Mouse (Mus musculus): ENCODE results near the gene Bbs7. TPM values are rescaled to one million over a fixed set of nuclear protein-coding genes. Genes with fewer than 3 reads are reported as not detected.
"Not testable (repeated sequence)": the region's sequence is repeated elsewhere in the genome, so short reads cannot be mapped to it uniquely, and the experiment has no call there.

The Bbs7 gene
- polyA plus RNA-seq, 1 experiment from 2014 or later, result 21.6 TPM

GRCm38 (mm10) chr3:36613908-36614255, 605 bp upstream of the Bbs7 start:
- ATAC-seq (ENCODE audit: low FRiP score, low TSS enrichment), result no peak
- Histone ChIP-seq H3K9me3 (ENCODE audit: control insufficient read depth, low read length) (no peaks in the 10 kb centered on the region), H3K4me1 (ENCODE audit: control insufficient read depth, insufficient read depth, low read length) (no peaks in the 10 kb centered on the region; the same call in 1 of the 2 replicates), H3K27me3 (ENCODE audit: control insufficient read depth, insufficient read depth, low read length) (no peaks in the 10 kb centered on the region), H3K9ac (replicated peaks; ENCODE audit: low read length) (no peak overlapping the region; the same call in 1 of the 2 replicates), H3K36me3 (ENCODE audit: control insufficient read depth, insufficient read depth, low read length) (0 out of 2 replicates have a peak, but pooled peaks cover under 1% of the 10 kb centered on the region), H3K4me2 (ENCODE audit: low read length) (peak overlapping the region; percentile 68), H3K27ac (replicated peaks; ENCODE audit: low read depth, low read length) (0 out of 2 replicates have a peak overlapping the region, but pooled peaks have one; percentile 86), H3K4me3 (replicated peaks; ENCODE audit: low read depth, low read length) (peak overlapping the region; percentile 70; the same call in 1 of the 2 replicates)
- WGBS, result 71% methylated on average over 5 of the region's 5 CpGs
- no peak for DNase-seq

DNA sequence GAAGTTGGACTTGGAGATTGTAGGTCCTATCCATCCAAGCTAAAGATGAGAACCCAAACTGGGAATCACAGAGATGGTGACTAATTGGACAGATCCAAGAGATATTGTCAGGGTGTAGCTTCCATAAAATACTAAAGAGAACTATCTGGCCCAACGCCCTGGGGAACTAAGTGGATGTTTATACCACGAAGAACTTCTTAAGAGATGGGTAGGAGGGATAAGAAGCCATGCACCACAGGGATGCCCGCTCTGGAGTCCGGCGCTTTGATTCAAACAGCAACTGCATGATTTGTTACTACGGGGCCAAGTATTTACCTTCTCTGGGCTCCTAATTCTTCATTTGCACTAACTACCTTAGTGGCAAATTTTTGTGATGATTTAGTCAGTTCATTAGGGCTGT, 590 bp downstream of the Bbs7 start:
- H3K27ac ChIP-seq (replicated peaks; ENCODE audit: low read depth, low read length), result peak overlapping the region; percentile 86
- peak overlapping the region; percentile 70 for H3K4me3 ChIP-seq (replicated peaks; ENCODE audit: low read depth, low read length)
- 2% methylated on average over 6 of the region's 6 CpGs for WGBS
- H3K27me3 ChIP-seq (ENCODE audit: control insufficient read depth, insufficient read depth, low read length), result no peaks in the 10 kb centered on the region
- H3K4me1 ChIP-seq (ENCODE audit: control insufficient read depth, insufficient read depth, low read length), result no peaks in the 10 kb centered on the region; the same call in 1 of the 2 replicates
- H3K9ac ChIP-seq (replicated peaks; ENCODE audit: low read length), result peak overlapping the region; percentile 84
- H3K36me3 ChIP-seq (ENCODE audit: control insufficient read depth, insufficient read depth, low read length), result 0 out of 2 replicates have a peak, but pooled peaks cover 2% of the 10 kb centered on the region
- DNase-seq (peak; percentile 52), ATAC-seq (ENCODE audit: low FRiP score, low TSS enrichment) (peak; percentile 14)
- H3K9me3 ChIP-seq (ENCODE audit: control insufficient read depth, low read length), result no peaks in the 10 kb centered on the region
- peak overlapping the region; percentile 68 for H3K4me2 ChIP-seq (ENCODE audit: low read length)

- no peak for DNase-seq
- H3K36me3 ChIP-seq (ENCODE audit: control insufficient read depth, insufficient read depth, low read length), result peaks cover 15% of the 10 kb centered on the region
- WGBS, result 78% methylated on average over 7 of the region's 7 CpGs
Observed at GRCm38 (mm10) chr3:36605894-36606783, 7.1 kb downstream of the Bbs7 start.

DNA sequence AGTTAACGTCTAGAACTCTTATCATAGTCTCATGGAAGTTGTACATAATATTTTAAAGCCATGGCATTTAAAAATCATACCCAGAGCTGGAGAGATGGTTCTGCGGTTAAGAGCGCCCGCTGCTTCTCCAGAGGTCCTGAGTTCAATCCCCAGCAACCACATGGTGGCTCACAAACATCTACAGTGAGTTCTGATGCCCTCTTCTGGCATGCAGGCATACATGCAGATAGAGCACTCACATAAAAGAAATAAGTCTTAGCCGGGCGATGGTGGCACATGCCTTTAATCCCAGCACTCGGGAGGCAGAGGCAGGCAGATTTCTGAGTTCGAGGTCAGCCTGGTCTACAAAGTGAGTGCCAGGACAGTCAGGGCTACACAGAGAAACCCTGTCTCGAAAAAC, 13.5 kb downstream of the Bbs7 start:
- 93% methylated on average over 9 of the region's 9 CpGs for WGBS

More at GRCm38 (mm10) chr3:36605894-36606783, 7.1 kb downstream of the Bbs7 start:
- H3K27me3 ChIP-seq (ENCODE audit: control insufficient read depth, insufficient read depth, low read length), result no peaks in the 10 kb centered on the region
- H3K4me2 ChIP-seq (ENCODE audit: low read length), result no peak overlapping the region
- no peak overlapping the region for H3K4me3 ChIP-seq (replicated peaks; ENCODE audit: low read depth, low read length)
- no peaks in the 10 kb centered on the region for H3K4me1 ChIP-seq (ENCODE audit: control insufficient read depth, insufficient read depth, low read length)
- H3K27ac ChIP-seq (replicated peaks; ENCODE audit: low read depth, low read length), result no peak overlapping the region
- H3K9me3 ChIP-seq (ENCODE audit: control insufficient read depth, low read length), result no peaks in the 10 kb centered on the region
- no peak for ATAC-seq (ENCODE audit: low FRiP score, low TSS enrichment)
- no peak overlapping the region for H3K9ac ChIP-seq (replicated peaks; ENCODE audit: low read length)

DNA sequence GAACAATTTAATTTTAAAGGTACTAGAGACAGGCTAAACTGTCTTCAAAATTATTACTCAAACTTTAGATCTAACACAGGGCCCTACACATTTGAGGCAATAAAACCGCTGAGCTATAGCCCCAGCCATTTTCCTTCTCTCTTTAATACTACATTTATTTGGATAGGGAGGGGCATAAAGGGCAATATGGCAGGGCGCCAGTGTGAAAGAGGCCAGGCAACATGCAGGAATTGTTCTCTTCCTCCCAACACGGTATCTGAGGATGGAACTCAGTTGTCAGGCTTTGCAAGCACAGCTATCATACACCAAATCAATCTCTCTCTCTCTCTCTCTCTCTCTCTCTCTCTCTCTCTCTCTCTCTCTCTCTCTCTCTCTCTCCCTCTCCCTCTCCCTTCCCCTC, 14.5 kb downstream of the Bbs7 start:
- Histone ChIP-seq H3K9me3 (ENCODE audit: control insufficient read depth, low read length) (no peaks in the 10 kb centered on the region), H3K4me1 (ENCODE audit: control insufficient read depth, insufficient read depth, low read length) (no peaks in the 10 kb centered on the region), H3K4me2 (ENCODE audit: low read length) (no peak overlapping the region), H3K36me3 (ENCODE audit: control insufficient read depth, insufficient read depth, low read length) (peaks cover 13% of the 10 kb centered on the region), H3K9ac (replicated peaks; ENCODE audit: low read length) (no peak overlapping the region), H3K27me3 (ENCODE audit: control insufficient read depth, insufficient read depth, low read length) (no peaks in the 10 kb centered on the region), H3K27ac (replicated peaks; ENCODE audit: low read depth, low read length) (no peak overlapping the region), H3K4me3 (replicated peaks; ENCODE audit: low read depth, low read length) (no peak overlapping the region)
- ATAC-seq (ENCODE audit: low FRiP score, low TSS enrichment) (no peak), DNase-seq (no peak)
- 81% methylated on average over 3 of the region's 3 CpGs for WGBS

More for the DNA sequence above, 13.5 kb downstream of the Bbs7 start:
- H3K9me3 ChIP-seq (ENCODE audit: control insufficient read depth, low read length); H3K4me2 ChIP-seq (ENCODE audit: low read length); H3K27me3 ChIP-seq (ENCODE audit: control insufficient read depth, insufficient read depth, low read length); ATAC-seq (ENCODE audit: low FRiP score, low TSS enrichment); H3K4me3 ChIP-seq (replicated peaks; ENCODE audit: low read depth, low read length); DNase-seq; H3K9ac ChIP-seq (replicated peaks; ENCODE audit: low read length); H3K4me1 ChIP-seq (ENCODE audit: control insufficient read depth, insufficient read depth, low read length); H3K27ac ChIP-seq (replicated peaks; ENCODE audit: low read depth, low read length): not testable (repeated sequence)
- H3K36me3 ChIP-seq (ENCODE audit: control insufficient read depth, insufficient read depth, low read length), result peaks cover 13% of the 10 kb centered on the region; the same call in 1 of the 2 replicates

- H3K4me3 ChIP-seq (replicated peaks; ENCODE audit: low read depth, low read length), result peak within 1 kb of the TSS; percentile 52
- H3K4me1 ChIP-seq (ENCODE audit: control insufficient read depth, insufficient read depth, low read length), result peaks cover 10% of the 10 kb centered on the region; the same call in 1 of the 2 replicates
- no peaks in the 10 kb centered on the region for H3K27me3 ChIP-seq (ENCODE audit: control insufficient read depth, insufficient read depth, low read length)
- ATAC-seq (ENCODE audit: low FRiP score, low TSS enrichment) (peak; percentile 99), DNase-seq (peak; percentile 98)
- under 1% methylated on average over 58 of the region's 60 CpGs for WGBS
- H3K27ac ChIP-seq (replicated peaks; ENCODE audit: low read depth, low read length), result peak within 1 kb of the TSS; percentile 88
- no peaks in the 10 kb centered on the region for H3K9me3 ChIP-seq (ENCODE audit: control insufficient read depth, low read length)
- H3K4me2 ChIP-seq (ENCODE audit: low read length), result peak within 1 kb of the TSS; percentile 98
- peaks cover 28% of the 10 kb centered on the region for H3K36me3 ChIP-seq (ENCODE audit: control insufficient read depth, insufficient read depth, low read length)
- peak within 1 kb of the TSS; percentile 56; the same call in 1 of the 2 replicates for H3K9ac ChIP-seq (replicated peaks; ENCODE audit: low read length)
Observed at GRCm38 (mm10) chr3:36571827-36572378, 41.4 kb downstream of the Bbs7 start, which contains the start of gene Ccna2. TSS of gene Ccna2 (minus strand) at chr3:36572150.

- Histone ChIP-seq H3K4me2 (ENCODE audit: low read length) (peak overlapping the region; percentile 98), H3K36me3 (ENCODE audit: control insufficient read depth, insufficient read depth, low read length) (peaks cover 34% of the 10 kb centered on the region), H3K27me3 (ENCODE audit: control insufficient read depth, insufficient read depth, low read length) (no peaks in the 10 kb centered on the region), H3K9me3 (ENCODE audit: control insufficient read depth, low read length) (no peaks in the 10 kb centered on the region), H3K9ac (replicated peaks; ENCODE audit: low read length) (peak overlapping the region; percentile 49; the same call in 1 of the 2 replicates), H3K4me1 (ENCODE audit: control insufficient read depth, insufficient read depth, low read length) (peaks cover 10% of the 10 kb centered on the region; the same call in 1 of the 2 replicates), H3K27ac (replicated peaks; ENCODE audit: low read depth, low read length) (no peak overlapping the region), H3K4me3 (replicated peaks; ENCODE audit: low read depth, low read length) (peak overlapping the region; percentile 52)
- under 1% methylated on average over 46 of the region's 46 CpGs for WGBS
- DNase-seq (peak; percentile 4), ATAC-seq (ENCODE audit: low FRiP score, low TSS enrichment) (no peak; the same call in 1 of the 2 replicates)
Observed at GRCm38 (mm10) chr3:36571361-36571826, 41.9 kb downstream of the Bbs7 start.

GRCm38 (mm10) chr3:36569836-36570235, 43.4 kb downstream of the Bbs7 start:
- H3K27ac ChIP-seq (replicated peaks; ENCODE audit: low read depth, low read length), result no peak overlapping the region
- peak overlapping the region; percentile 52; the same call in 1 of the 2 replicates for H3K4me3 ChIP-seq (replicated peaks; ENCODE audit: low read depth, low read length)
- no peak overlapping the region for H3K9ac ChIP-seq (replicated peaks; ENCODE audit: low read length)
- peaks cover 10% of the 10 kb centered on the region; the same call in 1 of the 2 replicates for H3K4me1 ChIP-seq (ENCODE audit: control insufficient read depth, insufficient read depth, low read length)
- H3K9me3 ChIP-seq (ENCODE audit: control insufficient read depth, low read length), result no peaks in the 10 kb centered on the region
- H3K27me3 ChIP-seq (ENCODE audit: control insufficient read depth, insufficient read depth, low read length), result no peaks in the 10 kb centered on the region
- H3K36me3 ChIP-seq (ENCODE audit: control insufficient read depth, insufficient read depth, low read length), result peaks cover 47% of the 10 kb centered on the region
- H3K4me2 ChIP-seq (ENCODE audit: low read length), result peak overlapping the region; percentile 98
- no peak for DNase-seq
- no peak for ATAC-seq (ENCODE audit: low FRiP score, low TSS enrichment)
- 90% methylated on average over 5 of the region's 5 CpGs for WGBS

Measured in midbrain, embryonic 14.5 days (tissue).